Mouse (Mus musculus) cortical plate, adult 2 months (tissue): Measurements from ENCODE around the gene Adgra3.

Source experiments
- CTCF ChIP-seq: fragments of 200-500 bp; IDR thresholded peaks from 2 replicates; pipeline ENCODE4 v1.5.1; 2011; ENCODE audit warnings: mild to moderate bottlenecking, control low read depth, low read length; ENCODE audit not compliant: insufficient read depth; ENCODE audit errors: extremely low read depth
- POLR2A ChIP-seq: fragments of 200-500 bp; IDR thresholded peaks from 2 replicates; pipeline ENCODE4 v1.6.1; 2011; ENCODE audit warnings: mild to moderate bottlenecking, low read length, control low read depth; ENCODE audit not compliant: insufficient read depth; ENCODE audit errors: extremely low read depth

GRCm38 (mm10) chr5:49996457-49996856, 62.3 kb downstream of the Adgra3 start:
- TF ChIP-seq CTCF (no peak), POLR2A (no peak)
